Mouse (Mus musculus) cortical plate, adult 2 months (tissue): ENCODE measurements around the gene Ak5. TPM values are rescaled to one million over a fixed set of nuclear protein-coding genes. Genes with fewer than 3 reads are reported as not detected.
"Not testable (repeated sequence)": the region's sequence is repeated elsewhere in the genome, so short reads cannot be mapped to it uniquely, and the experiment has no call there.

Source experiments
- H3K27ac ChIP-seq: fragments of 200-500 bp; 2 replicates; pipeline ENCODE4 v1.5.1; 2012; ENCODE audit warnings: low read length, control low read depth, inconsistent platforms; ENCODE audit not compliant: insufficient read depth
- H3K4me1 ChIP-seq: fragments of 200-500 bp; 2 replicates; pipeline ENCODE4 v1.6.1; 2011; ENCODE audit warnings: low read length; ENCODE audit not compliant: control insufficient read depth, insufficient read depth
- H3K4me3 ChIP-seq: fragments of 200-500 bp; 2 replicates; pipeline ENCODE4 v1.5.1; 2011; ENCODE audit warnings: mild to moderate bottlenecking, low read length, control low read depth; ENCODE audit not compliant: insufficient read depth
- CTCF ChIP-seq: fragments of 200-500 bp; IDR thresholded peaks from 2 replicates; pipeline ENCODE4 v1.5.1; 2011; ENCODE audit warnings: mild to moderate bottlenecking, control low read depth, low read length; ENCODE audit not compliant: insufficient read depth; ENCODE audit errors: extremely low read depth
- POLR2A ChIP-seq: fragments of 200-500 bp; IDR thresholded peaks from 2 replicates; pipeline ENCODE4 v1.6.1; 2011; ENCODE audit warnings: mild to moderate bottlenecking, low read length, control low read depth; ENCODE audit not compliant: insufficient read depth; ENCODE audit errors: extremely low read depth
- polyA plus RNA-seq: library from polyadenylated mRNA; depleted of rRNA; stranded (reverse); fragments of >200 nt; gene quantifications from 2 replicates; pipeline ENCODE4 v1.2.3, GENCODE M21; 2012

Ak5 gene
- polyA plus RNA-seq, 1 experiment = 53.8 TPM

GRCm38 (mm10) chr3:152465338-152465737 is 202.8 kb downstream of the Ak5 start:
- Histone ChIP-seq H3K27ac (no peak overlapping the region), H3K4me1 (peaks cover 6% of the 10 kb centered on the region)

GRCm38 (mm10) chr3:152464462-152464861 is 203.7 kb downstream of the Ak5 start:
- Histone ChIP-seq H3K27ac (no peak overlapping the region), H3K4me3 (no peak overlapping the region), H3K4me1 (peaks cover 6% of the 10 kb centered on the region)
- TF ChIP-seq POLR2A (no peak), CTCF (no peak)

More at GRCm38 (mm10) chr3:152465338-152465737, 202.8 kb downstream of the Ak5 start:
- TF ChIP-seq CTCF (no peak), POLR2A (no peak)
- H3K4me3 ChIP-seq = no peak overlapping the region

GRCm38 (mm10) chr3:152462900-152463299 is 205.3 kb downstream of the Ak5 start:
- Histone ChIP-seq H3K4me3 (no peak overlapping the region), H3K4me1 (peaks cover 6% of the 10 kb centered on the region), H3K27ac (no peak overlapping the region)
- no peak for TF ChIP-seq POLR2A
- no peak for TF ChIP-seq CTCF

GRCm38 (mm10) chr3:152462038-152462547 is 206.1 kb downstream of the Ak5 start:
- no peak overlapping the region for H3K27ac ChIP-seq
- peaks cover 6% of the 10 kb centered on the region for H3K4me1 ChIP-seq
- no peak overlapping the region for H3K4me3 ChIP-seq
- TF ChIP-seq POLR2A (no peak), CTCF (no peak)

- H3K4me1 ChIP-seq = peaks cover 6% of the 10 kb centered on the region
- no peak for TF ChIP-seq POLR2A
These were observed 207.4 kb downstream of the Ak5 start for GRCm38 (mm10) chr3:152460802-152461201.

GRCm38 (mm10) chr3:152458875-152459274 is 209.3 kb downstream of the Ak5 start:
- H3K4me1 ChIP-seq, H3K27ac ChIP-seq, H3K4me3 ChIP-seq: not testable (repeated sequence)

More at GRCm38 (mm10) chr3:152460802-152461201, 207.4 kb downstream of the Ak5 start:
- Histone ChIP-seq H3K27ac (no peak overlapping the region), H3K4me3 (no peak overlapping the region)

- no peak for TF ChIP-seq CTCF
- no peak for TF ChIP-seq POLR2A
- H3K27ac ChIP-seq = no peak overlapping the region
- peaks cover 6% of the 10 kb centered on the region for H3K4me1 ChIP-seq
- H3K4me3 ChIP-seq = no peak overlapping the region
These were observed 210.7 kb downstream of the Ak5 start for GRCm38 (mm10) chr3:152457308-152458035.

GRCm38 (mm10) chr3:152453163-152453562 is 215.0 kb downstream of the Ak5 start:
- Histone ChIP-seq H3K4me3 (no peak overlapping the region), H3K27ac (no peak overlapping the region), H3K4me1 (no peaks in the 10 kb centered on the region)
- no peak for TF ChIP-seq POLR2A

GRCm38 (mm10) chr3:152446966-152447365 is 221.2 kb downstream of the Ak5 start:
- no peak overlapping the region for H3K4me3 ChIP-seq
- H3K27ac ChIP-seq = no peak overlapping the region
- H3K4me1 ChIP-seq = no peaks in the 10 kb centered on the region
- no peak for TF ChIP-seq CTCF

- TF ChIP-seq CTCF = no peak
- TF ChIP-seq POLR2A = no peak
- Histone ChIP-seq H3K4me1 (no peaks in the 10 kb centered on the region), H3K4me3 (no peak overlapping the region), H3K27ac (no peak overlapping the region)
These were observed 224.0 kb downstream of the Ak5 start for GRCm38 (mm10) chr3:152444114-152444513.
